Mouse (Mus musculus) thymus, adult 2 months (tissue): ENCODE results near the gene Cdk12. TPM values are rescaled to one million over a fixed set of nuclear protein-coding genes. Genes with fewer than 3 reads are reported as not detected.

Experiments
- DNase-seq: peaks from one replicate; pipeline ENCODE4 v3.0.0; 2021
- H3K27ac ChIP-seq: fragments of 200-500 bp; 2 replicates; pipeline ENCODE4 v1.5.1; 2012; ENCODE audit warnings: low read length, control low read depth; ENCODE audit not compliant: control insufficient read depth, insufficient read depth
- H3K27me3 ChIP-seq: fragments of 200-500 bp; 2 replicates; pipeline ENCODE4 v1.6.1; 2012; ENCODE audit warnings: mild to moderate bottlenecking, low read length, moderate library complexity, mixed read lengths; ENCODE audit not compliant: control insufficient read depth, insufficient read depth
- H3K36me3 ChIP-seq: fragments of 200-500 bp; 2 replicates; pipeline ENCODE4 v1.6.1; 2012; ENCODE audit warnings: mild to moderate bottlenecking, low read length, moderate library complexity; ENCODE audit not compliant: control insufficient read depth, insufficient read depth
- H3K4me1 ChIP-seq: fragments of 200-500 bp; replicated peaks from 2 replicates; pipeline ENCODE4 v1.6.1; 2012; ENCODE audit warnings: low read length; ENCODE audit not compliant: control insufficient read depth, insufficient read depth
- H3K4me3 ChIP-seq: fragments of 200-500 bp; 2 replicates; pipeline ENCODE4 v1.5.1; 2012; ENCODE audit warnings: mild to moderate bottlenecking, low read length, control low read depth, moderate library complexity; ENCODE audit not compliant: control insufficient read depth, insufficient read depth
- CTCF ChIP-seq: fragments of 200-500 bp; IDR thresholded peaks from 2 replicates; pipeline ENCODE4 v1.5.1; 2012; ENCODE audit warnings: mild to moderate bottlenecking, control low read depth, low read length, moderate library complexity, borderline replicate concordance; ENCODE audit not compliant: control insufficient read depth, poor library complexity, insufficient read depth; ENCODE audit errors: extremely low read depth
- POLR2A ChIP-seq: fragments of 200-500 bp; IDR thresholded peaks from 2 replicates; pipeline ENCODE4 v1.6.1; 2012; ENCODE audit warnings: mild to moderate bottlenecking, low read length, control low read depth, moderate library complexity; ENCODE audit not compliant: control insufficient read depth, poor library complexity, insufficient read depth; ENCODE audit errors: extremely low read depth
- WGBS: fragments of 180-500 bp; shearing (Covaris S2); methylation state at CpG from one replicate; pipeline ENCODE4 v1.1.7; 2018; 5-methylcytosine and 5-hydroxymethylcytosine counted together
- polyA plus RNA-seq: library from polyadenylated mRNA; depleted of rRNA; stranded (reverse); fragments of >200 nt; gene quantifications from 2 replicates; pipeline ENCODE4 v1.2.3, GENCODE M21; 2012

Cdk12 gene
- polyA plus RNA-seq, 1 experiment: 27.0 TPM

GRCm38 (mm10) chr11:98298484-98299205, 95.8 kb downstream of the Cdk12 start:
- DNase-seq: no peak
- Histone ChIP-seq H3K4me3 (no peak overlapping the region), H3K4me1 (no peaks in the 10 kb centered on the region; the same call in 1 of the 2 replicates), H3K27me3 (peaks cover 15% of the 10 kb centered on the region), H3K36me3 (no peaks in the 10 kb centered on the region), H3K27ac (no peak overlapping the region)
- 35% methylated on average over 10 of the region's 10 CpGs for WGBS
- TF ChIP-seq POLR2A: no peak
- no peak for TF ChIP-seq CTCF

- H3K36me3 ChIP-seq: no peaks in the 10 kb centered on the region
- 1% methylated on average over 26 of the region's 26 CpGs for WGBS
- TF ChIP-seq CTCF (no peak), POLR2A (no peak)
- DNase-seq: peak; percentile 47
- no peak overlapping the region for H3K4me3 ChIP-seq
- peaks cover 4% of the 10 kb centered on the region; the same call in 1 of the 2 replicates for H3K27me3 ChIP-seq
- H3K27ac ChIP-seq: no peak overlapping the region
- H3K4me1 ChIP-seq: no peaks in the 10 kb centered on the region
Measured at GRCm38 (mm10) chr11:98313790-98314323, 111.0 kb downstream of the Cdk12 start.

- Histone ChIP-seq H3K4me3 (no peak overlapping the region), H3K27me3 (peaks cover 23% of the 10 kb centered on the region), H3K36me3 (no peaks in the 10 kb centered on the region), H3K27ac (no peak overlapping the region), H3K4me1 (no peaks in the 10 kb centered on the region)
- WGBS: 6% methylated on average over 7 of the region's 7 CpGs
- TF ChIP-seq POLR2A (no peak), CTCF (no peak)
- DNase-seq: no peak
Measured at GRCm38 (mm10) chr11:98317479-98317878, 114.6 kb downstream of the Cdk12 start.

GRCm38 (mm10) chr11:98318421-98319116, 115.7 kb downstream of the Cdk12 start:
- no peak overlapping the region for H3K27ac ChIP-seq
- H3K27me3 ChIP-seq: peaks cover 22% of the 10 kb centered on the region
- no peak for DNase-seq
- WGBS: 7% methylated on average over 14 of the region's 14 CpGs
- no peak for TF ChIP-seq POLR2A
- TF ChIP-seq CTCF: no peak
- no peaks in the 10 kb centered on the region for H3K4me1 ChIP-seq
- H3K36me3 ChIP-seq: no peaks in the 10 kb centered on the region
- H3K4me3 ChIP-seq: no peak overlapping the region

- DNase-seq: no peak
- WGBS: 7% methylated on average over 15 of the region's 15 CpGs
- Histone ChIP-seq H3K4me1 (no peaks in the 10 kb centered on the region), H3K27ac (no peak overlapping the region), H3K36me3 (no peaks in the 10 kb centered on the region), H3K27me3 (peaks cover 28% of the 10 kb centered on the region), H3K4me3 (no peak overlapping the region)
- no peak for TF ChIP-seq POLR2A
- TF ChIP-seq CTCF: no peak
Measured at GRCm38 (mm10) chr11:98319120-98319519, 116.3 kb downstream of the Cdk12 start.

GRCm38 (mm10) chr11:98319544-98319943, 116.7 kb downstream of the Cdk12 start:
- DNase-seq: no peak
- H3K27ac ChIP-seq: no peak overlapping the region
- TF ChIP-seq CTCF: no peak
- no peak for TF ChIP-seq POLR2A
- H3K27me3 ChIP-seq: peaks cover 31% of the 10 kb centered on the region
- no peaks in the 10 kb centered on the region for H3K36me3 ChIP-seq
- H3K4me1 ChIP-seq: no peaks in the 10 kb centered on the region
- H3K4me3 ChIP-seq: no peak overlapping the region
- WGBS: 15% methylated on average over 4 of the region's 4 CpGs
